Mouse (Mus musculus): ENCODE measurements at regions not wholly inside any gene's neighbourhood (a gene's known extent, or its start where the extent isn't known, plus 50 kb on each side); places are given as distances from the start of the nearest gene placed in this dataset.

- Histone ChIP-seq H3K9me3 (ENCODE audit: low read length) (no peaks in the 10 kb centered on the region), H3K4me3 (replicated peaks; ENCODE audit: low read length) (no peak overlapping the region), H3K27me3 (ENCODE audit: insufficient read depth, low read length) (0 out of 2 replicates have a peak, but pooled peaks cover 3% of the 10 kb centered on the region), H3K36me3 (ENCODE audit: insufficient read depth, low read length) (no peaks in the 10 kb centered on the region), H3K4me1 (replicated peaks; ENCODE audit: low read depth, low read length) (no peaks in the 10 kb centered on the region)
- no peak for TF ChIP-seq CTCF (conservative IDR thresholded peaks at IDR 0.05; ENCODE audit: low read length)
- no peak for TF ChIP-seq NANOG (IDR thresholded peaks at IDR 0.05; ENCODE audit: borderline replicate concordance, low read length)
- TF ChIP-seq POU5F1 (IDR thresholded peaks at IDR 0.05; ENCODE audit: borderline replicate concordance, low read length), result no peak
Observed at GRCm38 (mm10) chr1:88825215-88825614, 123.2 kb upstream of the Arl4c start.

- TF ChIP-seq NANOG (IDR thresholded peaks at IDR 0.05; ENCODE audit: borderline replicate concordance, low read length), result no peak
- TF ChIP-seq CTCF (conservative IDR thresholded peaks at IDR 0.05; ENCODE audit: low read length), result no peak
- TF ChIP-seq POU5F1 (IDR thresholded peaks at IDR 0.05; ENCODE audit: borderline replicate concordance, low read length), result no peak
- Histone ChIP-seq H3K4me1 (replicated peaks; ENCODE audit: low read depth, low read length) (peaks cover 47% of the 10 kb centered on the region), H3K27me3 (ENCODE audit: insufficient read depth, low read length) (no peaks in the 10 kb centered on the region), H3K36me3 (ENCODE audit: insufficient read depth, low read length) (no peaks in the 10 kb centered on the region), H3K9me3 (ENCODE audit: low read length) (no peaks in the 10 kb centered on the region), H3K4me3 (replicated peaks; ENCODE audit: low read length) (no peak overlapping the region)
Observed at GRCm38 (mm10) chr1:88838661-88839274, 136.7 kb upstream of the Arl4c start.

- Histone ChIP-seq H3K27me3 (ENCODE audit: insufficient read depth, low read length) (no peaks in the 10 kb centered on the region), H3K4me1 (replicated peaks; ENCODE audit: low read depth, low read length) (peaks cover 47% of the 10 kb centered on the region), H3K4me3 (replicated peaks; ENCODE audit: low read length) (0 out of 2 replicates have a peak overlapping the region, but pooled peaks have one; percentile 26), H3K36me3 (ENCODE audit: insufficient read depth, low read length) (no peaks in the 10 kb centered on the region), H3K9me3 (ENCODE audit: low read length) (no peaks in the 10 kb centered on the region)
- TF ChIP-seq NANOG (IDR thresholded peaks at IDR 0.05; ENCODE audit: borderline replicate concordance, low read length) (no peak), CTCF (conservative IDR thresholded peaks at IDR 0.05; ENCODE audit: low read length) (no peak), POU5F1 (IDR thresholded peaks at IDR 0.05; ENCODE audit: borderline replicate concordance, low read length) (no peak)
Observed at GRCm38 (mm10) chr1:88839407-88839976, 137.5 kb upstream of the Arl4c start.

GRCm38 (mm10) chr1:88839977-88840628 is 138.1 kb upstream of the Arl4c start:
- no peaks in the 10 kb centered on the region for H3K36me3 ChIP-seq (ENCODE audit: insufficient read depth, low read length)
- H3K4me3 ChIP-seq (replicated peaks; ENCODE audit: low read length), result 0 out of 2 replicates have a peak overlapping the region, but pooled peaks have one; percentile 11
- no peaks in the 10 kb centered on the region for H3K27me3 ChIP-seq (ENCODE audit: insufficient read depth, low read length)
- TF ChIP-seq POU5F1 (IDR thresholded peaks at IDR 0.05; ENCODE audit: borderline replicate concordance, low read length) (no peak), NANOG (IDR thresholded peaks at IDR 0.05; ENCODE audit: borderline replicate concordance, low read length) (no peak), CTCF (conservative IDR thresholded peaks at IDR 0.05; ENCODE audit: low read length) (no peak)
- peaks cover 47% of the 10 kb centered on the region for H3K4me1 ChIP-seq (replicated peaks; ENCODE audit: low read depth, low read length)
- H3K9me3 ChIP-seq (ENCODE audit: low read length), result no peaks in the 10 kb centered on the region

- no peak for TF ChIP-seq NANOG (IDR thresholded peaks at IDR 0.05; ENCODE audit: borderline replicate concordance, low read length)
- TF ChIP-seq POU5F1 (IDR thresholded peaks at IDR 0.05; ENCODE audit: borderline replicate concordance, low read length), result no peak
- TF ChIP-seq CTCF (conservative IDR thresholded peaks at IDR 0.05; ENCODE audit: low read length), result no peak
- Histone ChIP-seq H3K4me3 (replicated peaks; ENCODE audit: low read length) (no peak overlapping the region), H3K27me3 (ENCODE audit: insufficient read depth, low read length) (no peaks in the 10 kb centered on the region), H3K9me3 (ENCODE audit: low read length) (no peaks in the 10 kb centered on the region), H3K4me1 (replicated peaks; ENCODE audit: low read depth, low read length) (peaks cover 45% of the 10 kb centered on the region), H3K36me3 (ENCODE audit: insufficient read depth, low read length) (no peaks in the 10 kb centered on the region)
Observed at GRCm38 (mm10) chr1:88840991-88841592, 139.1 kb upstream of the Arl4c start.

- TF ChIP-seq CTCF (conservative IDR thresholded peaks at IDR 0.05; ENCODE audit: low read length) (no peak), NANOG (IDR thresholded peaks at IDR 0.05; ENCODE audit: borderline replicate concordance, low read length) (no peak), POU5F1 (IDR thresholded peaks at IDR 0.05; ENCODE audit: borderline replicate concordance, low read length) (no peak)
- H3K9me3 ChIP-seq (ENCODE audit: low read length), result no peaks in the 10 kb centered on the region
- no peaks in the 10 kb centered on the region for H3K36me3 ChIP-seq (ENCODE audit: insufficient read depth, low read length)
- no peaks in the 10 kb centered on the region for H3K4me1 ChIP-seq (replicated peaks; ENCODE audit: low read depth, low read length)
- H3K27me3 ChIP-seq (ENCODE audit: insufficient read depth, low read length), result 0 out of 2 replicates have a peak, but pooled peaks cover 4% of the 10 kb centered on the region
- H3K4me3 ChIP-seq (replicated peaks; ENCODE audit: low read length), result no peak overlapping the region
Observed at GRCm38 (mm10) chr1:88847333-88848091, 145.5 kb upstream of the Arl4c start.

GRCm38 (mm10) chr1:88848246-88848645 is 146.2 kb upstream of the Arl4c start:
- no peaks in the 10 kb centered on the region for H3K4me1 ChIP-seq (replicated peaks; ENCODE audit: low read depth, low read length)
- H3K27me3 ChIP-seq (ENCODE audit: insufficient read depth, low read length), result 0 out of 2 replicates have a peak, but pooled peaks cover 4% of the 10 kb centered on the region
- no peaks in the 10 kb centered on the region for H3K36me3 ChIP-seq (ENCODE audit: insufficient read depth, low read length)
- H3K9me3 ChIP-seq (ENCODE audit: low read length), result no peaks in the 10 kb centered on the region
- no peak for TF ChIP-seq CTCF (conservative IDR thresholded peaks at IDR 0.05; ENCODE audit: low read length)
- TF ChIP-seq NANOG (IDR thresholded peaks at IDR 0.05; ENCODE audit: borderline replicate concordance, low read length), result no peak
- TF ChIP-seq POU5F1 (IDR thresholded peaks at IDR 0.05; ENCODE audit: borderline replicate concordance, low read length), result no peak
- H3K4me3 ChIP-seq (replicated peaks; ENCODE audit: low read length), result no peak overlapping the region

Data from E14TG2a.4 (cell line).